Mouse (Mus musculus) forebrain, postnatal 0 days (tissue): Measurements from ENCODE around the gene Rnft2. TPM values are rescaled to one million over a fixed set of nuclear protein-coding genes. Genes with fewer than 3 reads are reported as not detected.

Experiments
- ATAC-seq: fragments of 200-750 bp; cut with Nextera tagmentation; 2 replicates; pipeline ENCODE4 v1.8.0; 2017; ENCODE audit warnings: mild to moderate bottlenecking, moderate library complexity
- DNase-seq: peaks from one replicate; pipeline ENCODE4 v3.0.0-alpha.2; 2015
- H3K27ac ChIP-seq: fragments of 300-500 bp; sonication (generic); 2 replicates; pipeline ENCODE4 v1.5.1; 2014; ENCODE audit warnings: low read depth, mild to moderate bottlenecking, antibody characterized with exemption, low read length, moderate library complexity, mixed read lengths
- H3K27me3 ChIP-seq: fragments of 300-500 bp; sonication (generic); 2 replicates; pipeline ENCODE4 v1.6.1; 2014; ENCODE audit warnings: mild to moderate bottlenecking, low read length, mixed read lengths; ENCODE audit not compliant: insufficient read depth
- H3K36me3 ChIP-seq: fragments of 300-500 bp; sonication (generic); 2 replicates; pipeline ENCODE4 v1.6.1; 2014; ENCODE audit warnings: mild to moderate bottlenecking, moderate library complexity; ENCODE audit not compliant: insufficient read depth
- H3K4me1 ChIP-seq: fragments of 300-500 bp; sonication (generic); 2 replicates; pipeline ENCODE4 v1.6.1; 2014; ENCODE audit warnings: antibody characterized with exemption; ENCODE audit not compliant: insufficient read depth
- H3K4me2 ChIP-seq: fragments of 300-500 bp; sonication (generic); 2 replicates; pipeline ENCODE4 v1.6.1; 2014; ENCODE audit warnings: low read depth, mild to moderate bottlenecking, moderate library complexity
- H3K4me3 ChIP-seq: fragments of 300-500 bp; sonication (generic); 2 replicates; pipeline ENCODE4 v1.5.1; 2014; ENCODE audit warnings: low read depth, low read length, mixed read lengths
- H3K9ac ChIP-seq: fragments of 300-500 bp; sonication (generic); 2 replicates; pipeline ENCODE4 v1.6.1; 2014; ENCODE audit warnings: mild to moderate bottlenecking
- H3K9me3 ChIP-seq: fragments of 300-500 bp; sonication (generic); 2 replicates; pipeline ENCODE4 v1.6.1; 2016; ENCODE audit warnings: low read length
- CTCF ChIP-seq: sonication (generic); IDR thresholded peaks from 2 replicates; pipeline ENCODE4 v1.5.1; 2016; ENCODE audit warnings: antibody characterized with exemption, control low read depth, low read depth
- WGBS: fragments of 180-500 bp; shearing (Covaris S2); extraction: QIAGEN DNeasy Blood & Tissue Kit; methylation state at CpG from one replicate; pipeline ENCODE4 v1.1.7; 2014; 5-methylcytosine and 5-hydroxymethylcytosine counted together
- polyA plus RNA-seq: library from polyadenylated mRNA; unstranded; fragments of >200 nt; fragmentation: Nextera tagmentation; extraction: Ambion mirVana; gene quantifications from 2 replicates; pipeline ENCODE4 v1.2.1, GENCODE M21; 2015
- total RNA-seq: library from RNA; depleted of rRNA; stranded (reverse); fragments of >200 nt; gene quantifications from 2 replicates; pipeline ENCODE4 v1.2.3, GENCODE M21; 2014; rRNA removed

Rnft2 gene
- total and polyA plus RNA-seq, 2 experiments from 2014 or later = 12.4 to 87.8 TPM

DNA sequence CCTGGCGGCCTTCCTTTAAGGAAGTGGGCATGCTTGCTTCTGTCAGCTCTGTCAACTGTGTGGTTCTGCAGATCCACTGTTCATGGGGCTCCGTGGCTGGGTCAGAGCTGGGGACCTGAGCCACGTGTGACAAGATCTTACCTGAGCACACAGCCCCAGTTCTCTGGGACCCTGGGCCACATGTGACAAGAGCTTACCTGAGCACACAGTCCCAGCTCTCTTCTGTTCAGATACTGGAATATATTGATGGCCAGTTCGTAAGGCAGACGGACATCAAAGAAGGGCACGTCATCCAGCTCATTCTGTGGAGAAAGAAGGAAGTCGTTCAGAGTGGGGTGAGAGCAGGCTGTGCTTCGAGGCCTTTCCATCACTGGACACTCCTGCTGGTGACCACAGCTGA lies 102.4 kb downstream of the Rnft2 start:
- WGBS = 91% methylated on average over 8 of the region's 8 CpGs
- H3K27me3 ChIP-seq = no peaks in the 10 kb centered on the region
- no peak overlapping the region for H3K4me2 ChIP-seq
- no peak for DNase-seq
- no peak overlapping the region for H3K27ac ChIP-seq
- no peak for ATAC-seq
- H3K4me3 ChIP-seq = no peak overlapping the region
- peaks cover 13% of the 10 kb centered on the region; the same call in 1 of the 2 replicates for H3K4me1 ChIP-seq
- H3K9me3 ChIP-seq = no peaks in the 10 kb centered on the region
- no peak overlapping the region for H3K9ac ChIP-seq
- TF ChIP-seq CTCF = no peak
- peaks cover 34% of the 10 kb centered on the region for H3K36me3 ChIP-seq

Other genes starting within 250 kb of the Rnft2 start
- 8.5 and 13.0 TPM in 2 replicates for gene Tesc, start 217.4 kb downstream of the Rnft2 start, total RNA-seq
- gene Tesc, start 217.4 kb downstream of the Rnft2 start, polyA plus RNA-seq = 12.2 and 19.9 TPM in 2 replicates
- gene Fbxw8, start 89.7 kb downstream of the Rnft2 start, total RNA-seq = 42.8 and 51.0 TPM in 2 replicates
- gene Fbxw8, start 89.7 kb downstream of the Rnft2 start, polyA plus RNA-seq = 15.2 and 16.4 TPM in 2 replicates
- 17.3 and 26.3 TPM in 2 replicates for gene Hrk, start 80.5 kb downstream of the Rnft2 start, total RNA-seq
- gene Hrk, start 80.5 kb downstream of the Rnft2 start, polyA plus RNA-seq = 4.7 and 8.4 TPM in 2 replicates
- gene 2410131K14Rik, start 111 bp upstream of the Rnft2 start, total RNA-seq = 22.4 and 31.2 TPM in 2 replicates
- 15.5 and 19.1 TPM in 2 replicates for gene 2410131K14Rik, start 111 bp upstream of the Rnft2 start, polyA plus RNA-seq